Mouse (Mus musculus) layer of hippocampus, postnatal 36 days (tissue): Measurements from ENCODE around the gene Tmem184c. TPM values are rescaled to one million over a fixed set of nuclear protein-coding genes. Genes with fewer than 3 reads are reported as not detected.

Source experiments
- total RNA-seq, 2 experiments: library from RNA; stranded (reverse); gene quantifications; 2 replicates each; pipeline ENCODE4 v1.2.3; 2021

The Tmem184c gene
- total RNA-seq, 2 experiments from 2014 or later = 70.9 to 71.4 TPM

Other genes starting within 250 kb of the Tmem184c start
- 1 to 10 TPM; 7.8 to 8.9 TPM for gene Arhgap10, start 92.7 kb downstream of the Tmem184c start, total RNA-seq
- gene Prmt9, start 61.3 kb downstream of the Tmem184c start, total RNA-seq = 10 to 100 TPM; 19.3 to 19.9 TPM
- gene Ednra, start 113.8 kb upstream of the Tmem184c start, total RNA-seq = 1 to 10 TPM; 4.5 to 4.8 TPM